Mouse (Mus musculus) embryonic facial prominence, embryonic 10.5 days (tissue): ENCODE results near the gene Plekha1. TPM values are rescaled to one million over a fixed set of nuclear protein-coding genes. Genes with fewer than 3 reads are reported as not detected.
A peak's percentile ranks its signal among the peaks of the same experiment; 100 is the strongest.

ENCODE experiments used
- DNase-seq: peaks from one replicate; pipeline ENCODE4 v3.0.0-alpha.2; 2017; ENCODE audit warnings: low spot score
- H3K27ac ChIP-seq: fragments of 300-500 bp; sonication (generic); replicated peaks from 2 replicates; pipeline ENCODE4 v1.5.1; 2016; ENCODE audit warnings: mild to moderate bottlenecking
- H3K27me3 ChIP-seq: fragments of 300-500 bp; sonication (generic); replicated peaks from 2 replicates; pipeline ENCODE4 v1.6.1; 2016; ENCODE audit warnings: low read depth, mild to moderate bottlenecking; ENCODE audit not compliant: poor library complexity, severe bottlenecking
- H3K36me3 ChIP-seq: fragments of 300-500 bp; sonication (generic); replicated peaks from 2 replicates; pipeline ENCODE4 v1.6.1; 2016; ENCODE audit warnings: mild to moderate bottlenecking, moderate library complexity
- H3K4me1 ChIP-seq: fragments of 300-500 bp; sonication (generic); 2 replicates; pipeline ENCODE4 v1.6.1; 2016
- H3K4me3 ChIP-seq: fragments of 300-500 bp; sonication (generic); 2 replicates; pipeline ENCODE4 v1.5.1; 2016; ENCODE audit warnings: mild to moderate bottlenecking, moderate library complexity
- H3K9me3 ChIP-seq: fragments of 300-500 bp; sonication (generic); 2 replicates; pipeline ENCODE4 v1.6.1; 2016; ENCODE audit warnings: mild to moderate bottlenecking
- WGBS: fragments of 180-500 bp; shearing (Covaris S2); methylation state at CpG from one replicate; pipeline ENCODE4 v1.1.7; 2016; 5-methylcytosine and 5-hydroxymethylcytosine counted together
- polyA plus RNA-seq: library from polyadenylated mRNA; unstranded; fragments of >200 nt; fragmentation: Nextera tagmentation; extraction: Ambion mirVana; gene quantifications from 2 replicates; pipeline ENCODE4 v1.2.1, GENCODE M21; 2016

The Plekha1 gene
- polyA plus RNA-seq, 1 experiment from 2014 or later: 37.5 TPM

DNA sequence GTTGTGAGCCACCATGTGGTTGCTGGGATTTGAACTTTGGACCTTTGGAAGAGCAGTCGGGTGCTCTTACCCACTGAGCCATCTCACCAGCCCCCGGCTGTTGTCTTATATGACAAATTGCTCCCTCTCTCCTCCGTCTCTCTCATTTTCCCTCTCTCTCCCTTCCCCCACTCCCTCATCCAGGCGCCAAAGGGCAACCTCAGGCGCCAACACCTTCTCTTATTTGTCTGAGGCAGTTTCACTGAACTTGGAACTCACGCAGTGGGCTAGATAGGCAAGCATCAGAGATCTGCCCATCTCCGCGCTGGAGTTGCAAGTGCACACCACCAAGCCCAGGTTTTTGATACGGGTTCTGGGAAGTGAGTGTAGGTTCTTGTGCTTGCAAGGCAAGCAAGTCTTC lies 29.5 kb upstream of the Plekha1 start:
- no peaks in the 10 kb centered on the region for H3K9me3 ChIP-seq
- H3K27ac ChIP-seq: no peak overlapping the region
- no peaks in the 10 kb centered on the region for H3K36me3 ChIP-seq
- no peak for DNase-seq
- peaks cover 47% of the 10 kb centered on the region for H3K4me1 ChIP-seq
- WGBS: 81% methylated on average over 9 of the region's 9 CpGs
- peaks cover 38% of the 10 kb centered on the region for H3K27me3 ChIP-seq
- H3K4me3 ChIP-seq: no peak overlapping the region

DNA sequence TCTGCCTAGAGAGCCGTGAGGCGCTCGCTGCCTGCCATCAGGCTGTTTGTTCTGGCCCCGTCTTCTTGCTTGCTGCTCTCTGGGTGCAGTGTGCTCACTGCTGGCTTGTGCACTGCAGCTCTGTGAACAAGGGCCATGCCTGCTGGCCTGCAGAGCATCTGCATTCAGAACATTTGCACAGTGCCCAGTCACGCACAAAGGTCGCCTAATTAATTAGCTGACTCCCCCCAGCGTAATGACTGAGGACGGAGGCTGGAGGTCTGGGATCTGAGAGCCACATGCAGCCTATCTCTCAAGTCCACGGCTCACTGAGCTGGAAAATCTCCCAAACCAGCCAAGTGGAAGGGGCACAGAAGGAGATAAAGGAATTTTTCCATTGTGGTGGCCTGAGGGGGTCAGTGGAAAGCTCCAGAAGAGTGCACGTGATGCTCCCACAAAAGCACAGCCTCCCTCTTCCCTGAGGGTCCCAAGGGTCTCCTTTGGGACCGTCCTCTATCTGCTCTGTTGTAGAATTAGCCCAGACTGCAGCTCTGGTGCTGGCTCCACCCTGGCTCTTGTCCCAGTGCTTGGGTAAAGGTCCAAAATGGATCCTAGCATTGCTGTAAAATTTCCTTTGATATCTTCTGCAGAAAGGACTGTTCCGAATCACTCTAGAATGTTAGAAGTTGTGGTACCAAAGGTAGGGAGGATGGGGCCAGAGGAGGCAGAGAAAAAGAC lies 27.5 kb upstream of the Plekha1 start:
- peaks cover 47% of the 10 kb centered on the region for H3K4me1 ChIP-seq
- no peaks in the 10 kb centered on the region for H3K9me3 ChIP-seq
- peak overlapping the region; percentile 59 for H3K27ac ChIP-seq
- no peaks in the 10 kb centered on the region for H3K36me3 ChIP-seq
- H3K27me3 ChIP-seq: peaks cover 32% of the 10 kb centered on the region
- no peak overlapping the region for H3K4me3 ChIP-seq
- DNase-seq: peak; percentile 47
- WGBS: 24% methylated on average over 12 of the region's 12 CpGs

DNA sequence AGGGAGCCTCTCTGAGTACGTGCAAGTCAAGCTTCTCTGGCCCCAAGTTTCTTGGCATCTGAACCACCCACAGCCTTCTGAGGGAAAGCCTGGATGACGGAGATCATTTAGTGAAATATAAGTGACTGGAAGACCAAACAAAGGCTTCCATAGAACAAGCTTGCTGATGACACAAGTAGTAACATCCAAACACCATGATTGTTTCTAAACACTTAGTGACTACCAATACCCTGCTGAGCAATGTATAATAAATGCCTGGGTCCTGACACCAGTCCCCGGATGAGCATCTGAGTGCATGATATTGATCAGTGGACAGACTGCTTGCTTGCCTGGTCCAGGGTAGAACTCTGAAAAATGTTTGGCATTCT lies 26.9 kb upstream of the Plekha1 start:
- Histone ChIP-seq H3K27me3 (peaks cover 27% of the 10 kb centered on the region), H3K36me3 (no peaks in the 10 kb centered on the region), H3K4me3 (no peak overlapping the region), H3K27ac (peak overlapping the region; percentile 59), H3K9me3 (no peaks in the 10 kb centered on the region), H3K4me1 (peaks cover 47% of the 10 kb centered on the region)
- DNase-seq: no peak
- 70% methylated on average over 3 of the region's 3 CpGs for WGBS

DNA sequence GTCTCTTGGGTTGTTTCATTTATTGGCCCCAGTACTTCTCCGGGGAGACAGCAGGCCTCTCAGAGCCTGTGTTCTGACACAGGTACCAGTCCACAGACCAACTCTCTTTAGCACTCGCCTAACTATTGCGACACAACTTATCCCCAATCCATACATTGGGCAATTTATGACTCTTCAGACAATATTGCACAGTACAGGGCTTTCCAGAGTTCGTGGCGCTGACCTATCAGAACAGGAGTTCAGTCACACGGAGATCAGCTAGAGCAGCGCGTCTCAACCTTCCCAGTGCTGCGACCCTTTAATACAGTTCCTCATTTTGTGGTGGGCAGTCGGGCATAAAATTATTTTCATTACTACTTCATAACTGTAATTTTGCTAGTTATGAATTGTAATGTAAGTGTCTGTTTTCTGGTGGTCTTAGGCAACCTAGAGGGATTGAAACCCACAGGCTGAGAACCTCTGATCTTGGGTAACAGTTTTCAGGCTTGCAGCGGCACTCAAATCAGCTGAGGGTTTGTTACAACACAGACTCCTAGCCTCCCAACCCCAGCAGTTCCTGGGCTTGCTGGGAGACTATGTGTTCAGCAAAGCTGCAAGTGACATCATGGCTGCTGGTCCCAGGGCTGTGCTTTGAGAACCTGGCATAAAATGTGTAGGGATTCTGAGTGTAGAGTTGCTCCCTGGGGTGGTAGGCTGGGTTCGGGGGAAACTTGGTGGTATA lies 26.0 kb upstream of the Plekha1 start:
- Histone ChIP-seq H3K4me3 (no peak overlapping the region), H3K27me3 (peaks cover 18% of the 10 kb centered on the region), H3K27ac (no peak overlapping the region), H3K9me3 (no peaks in the 10 kb centered on the region), H3K36me3 (no peaks in the 10 kb centered on the region), H3K4me1 (peaks cover 42% of the 10 kb centered on the region)
- DNase-seq: no peak
- WGBS: 90% methylated on average over 12 of the region's 12 CpGs

DNA sequence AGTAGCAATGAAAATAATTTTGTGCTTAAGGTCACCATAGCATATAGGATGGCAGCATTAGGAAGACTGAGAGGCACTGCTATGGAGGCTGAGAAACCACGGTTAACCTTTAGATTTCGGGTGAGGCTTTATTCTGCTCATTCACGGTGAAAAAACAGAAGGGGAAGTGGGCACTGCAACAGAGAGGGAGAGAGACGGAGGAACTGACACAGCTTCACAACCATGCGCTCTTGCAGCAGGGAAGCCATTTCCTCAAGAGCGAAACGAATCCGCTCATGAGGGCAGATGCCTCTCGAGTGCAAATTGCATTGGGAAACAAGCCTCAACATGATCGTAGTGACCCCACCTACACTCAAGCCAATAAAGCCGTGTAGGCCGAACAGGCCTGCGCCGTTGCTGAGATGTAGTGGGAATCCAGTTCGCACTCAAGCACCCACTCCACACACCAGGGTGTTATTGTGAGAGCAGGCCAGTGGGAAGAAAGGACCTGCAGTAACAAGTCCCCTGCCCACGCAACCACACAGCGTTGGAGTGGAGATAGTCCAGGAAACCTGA lies 18.3 kb upstream of the Plekha1 start:
- 85% methylated on average over 17 of the region's 17 CpGs for WGBS
- no peak for DNase-seq
- Histone ChIP-seq H3K36me3 (no peaks in the 10 kb centered on the region), H3K27ac (no peak overlapping the region), H3K4me1 (0 out of 2 replicates have a peak, but pooled peaks cover 2% of the 10 kb centered on the region), H3K9me3 (no peaks in the 10 kb centered on the region), H3K27me3 (no peaks in the 10 kb centered on the region), H3K4me3 (no peak overlapping the region)

DNA sequence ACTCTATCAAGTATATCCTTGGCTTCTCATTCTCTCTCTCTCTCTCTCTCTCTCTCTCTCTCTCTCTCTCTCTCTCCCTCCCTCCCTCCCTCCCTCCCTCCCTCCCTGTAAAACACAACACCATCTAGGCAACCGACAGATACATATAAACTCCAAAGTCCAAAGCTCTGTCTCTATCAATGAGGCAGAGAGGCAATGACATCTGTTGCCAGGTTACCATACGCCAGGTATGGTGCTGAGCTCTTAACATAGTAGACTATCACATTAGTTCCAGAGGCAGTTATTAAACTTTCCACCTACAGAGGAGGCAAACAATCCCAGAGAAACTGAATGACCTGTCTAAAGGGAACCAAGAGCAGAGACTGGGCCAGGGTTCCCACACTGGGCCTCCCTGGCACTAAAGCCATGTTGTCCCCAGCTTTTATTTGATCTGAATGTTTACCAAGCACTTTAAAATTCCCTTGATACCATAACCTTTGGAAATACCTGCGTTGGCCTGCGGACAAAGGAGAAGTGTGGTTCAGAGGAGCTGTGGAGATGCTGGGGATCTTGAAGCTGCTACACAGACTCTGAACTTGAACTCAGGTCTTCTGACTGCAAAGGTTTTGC lies 10.8 kb upstream of the Plekha1 start:
- WGBS: 82% methylated on average over 4 of the region's 4 CpGs
- H3K27me3 ChIP-seq: peaks cover 6% of the 10 kb centered on the region; the same call in 1 of the 2 replicates
- no peaks in the 10 kb centered on the region for H3K9me3 ChIP-seq
- H3K4me3 ChIP-seq: no peak overlapping the region
- no peaks in the 10 kb centered on the region for H3K36me3 ChIP-seq
- no peak for DNase-seq
- no peak overlapping the region for H3K27ac ChIP-seq
- peaks cover 2% of the 10 kb centered on the region; the same call in 1 of the 2 replicates for H3K4me1 ChIP-seq

DNA sequence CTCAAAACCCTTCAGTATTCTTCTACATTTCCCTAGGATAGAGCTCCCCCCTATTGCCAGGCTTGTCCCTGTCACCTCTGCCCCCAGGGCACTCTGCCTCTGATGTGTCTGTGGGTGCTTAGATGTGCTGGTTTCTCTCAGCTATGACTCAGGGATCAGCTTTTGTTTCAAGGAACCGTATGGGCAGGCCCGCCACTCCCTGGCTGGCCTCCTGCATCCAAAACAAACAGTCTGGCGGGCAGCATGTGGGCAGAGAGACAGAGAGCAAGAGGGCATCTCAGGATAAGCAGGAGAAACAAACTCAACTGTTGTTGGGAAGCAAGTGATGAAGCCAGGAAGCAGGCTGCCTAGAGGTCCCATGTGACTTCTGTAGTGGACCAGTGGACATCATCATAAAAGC lies 9.9 kb upstream of the Plekha1 start:
- Histone ChIP-seq H3K4me3 (no peak overlapping the region), H3K27ac (no peak overlapping the region; the same call in 1 of the 2 replicates), H3K4me1 (peaks cover 11% of the 10 kb centered on the region), H3K36me3 (no peaks in the 10 kb centered on the region), H3K9me3 (no peaks in the 10 kb centered on the region), H3K27me3 (peaks cover 14% of the 10 kb centered on the region)
- DNase-seq: no peak
- 26% methylated on average over 3 of the region's 3 CpGs for WGBS

DNA sequence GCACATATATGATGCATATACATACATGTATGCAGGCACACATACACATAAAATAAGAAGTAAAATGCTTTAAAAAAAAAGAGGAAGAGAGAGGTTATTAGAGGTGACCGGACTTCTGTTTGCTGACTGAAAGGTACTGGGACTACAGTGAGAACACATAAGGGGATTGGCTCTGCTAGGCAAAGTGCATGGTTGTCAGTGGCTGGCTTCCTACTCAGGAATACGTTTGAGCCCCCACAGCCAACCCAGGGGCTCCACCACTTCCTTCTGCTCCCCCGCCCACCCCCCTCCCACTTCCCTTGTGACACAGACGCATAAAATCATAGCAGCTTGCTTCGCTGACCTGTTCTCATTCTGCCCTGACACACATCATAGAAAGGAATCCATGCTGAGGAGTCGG lies 7.6 kb upstream of the Plekha1 start:
- H3K27me3 ChIP-seq: peaks cover 32% of the 10 kb centered on the region
- no peaks in the 10 kb centered on the region for H3K36me3 ChIP-seq
- no peak overlapping the region for H3K27ac ChIP-seq
- no peaks in the 10 kb centered on the region for H3K9me3 ChIP-seq
- no peak overlapping the region for H3K4me3 ChIP-seq
- 80% methylated on average over 6 of the region's 6 CpGs for WGBS
- H3K4me1 ChIP-seq: peaks cover 19% of the 10 kb centered on the region
- DNase-seq: no peak

DNA sequence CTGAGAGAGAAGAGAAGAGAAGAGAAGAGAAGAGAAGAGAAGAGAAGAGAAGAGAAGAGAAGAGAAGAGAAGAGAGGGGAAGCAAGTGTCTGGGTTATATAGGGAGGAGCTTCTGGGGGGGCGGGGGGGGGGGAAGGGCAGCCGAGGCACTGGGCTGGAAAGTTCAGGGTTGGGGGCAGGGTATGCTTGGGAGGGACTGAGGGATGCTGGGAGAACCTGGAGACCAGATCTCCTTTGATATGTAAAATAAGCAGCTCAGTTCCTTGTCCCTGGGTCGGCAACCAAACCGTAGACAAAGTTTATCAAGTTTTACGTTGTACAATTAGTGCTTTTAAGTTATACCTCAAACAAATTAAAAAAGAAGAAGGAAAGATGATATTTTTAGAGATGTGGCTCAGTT lies 5.6 kb upstream of the Plekha1 start:
- H3K27me3 ChIP-seq: peaks cover 45% of the 10 kb centered on the region
- no peak for DNase-seq
- H3K27ac ChIP-seq: no peak overlapping the region
- no peak overlapping the region for H3K4me3 ChIP-seq
- 30% methylated on average over 5 of the region's 5 CpGs for WGBS
- H3K9me3 ChIP-seq: no peaks in the 10 kb centered on the region
- H3K36me3 ChIP-seq: no peaks in the 10 kb centered on the region
- peaks cover 21% of the 10 kb centered on the region for H3K4me1 ChIP-seq

DNA sequence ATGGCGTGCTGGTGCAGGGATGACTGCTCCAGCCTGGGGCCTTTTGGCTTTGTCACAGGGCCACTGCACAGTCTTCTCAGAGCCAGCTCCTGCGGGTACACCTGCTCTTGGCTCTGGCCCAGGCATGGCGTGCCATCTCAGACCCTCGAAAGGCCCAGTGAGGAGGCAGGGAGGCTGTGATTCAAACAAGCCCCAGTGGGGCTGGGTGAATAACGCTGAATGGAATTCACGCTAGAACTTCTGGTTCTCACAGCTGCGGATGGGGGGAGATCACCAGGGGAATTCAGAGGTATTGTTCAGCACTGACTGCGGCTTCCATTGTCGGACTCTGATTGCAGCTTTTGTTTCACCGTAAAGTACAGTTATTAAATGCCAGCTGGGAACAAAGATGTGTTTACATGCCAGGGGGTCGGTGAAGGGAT lies 4.8 kb upstream of the Plekha1 start:
- Histone ChIP-seq H3K4me1 (peaks cover 21% of the 10 kb centered on the region), H3K36me3 (no peaks in the 10 kb centered on the region), H3K4me3 (no peak overlapping the region), H3K9me3 (no peaks in the 10 kb centered on the region), H3K27me3 (peaks cover 45% of the 10 kb centered on the region), H3K27ac (peak overlapping the region; percentile 59; the same call in 1 of the 2 replicates)
- 30% methylated on average over 11 of the region's 11 CpGs for WGBS
- no peak for DNase-seq

DNA sequence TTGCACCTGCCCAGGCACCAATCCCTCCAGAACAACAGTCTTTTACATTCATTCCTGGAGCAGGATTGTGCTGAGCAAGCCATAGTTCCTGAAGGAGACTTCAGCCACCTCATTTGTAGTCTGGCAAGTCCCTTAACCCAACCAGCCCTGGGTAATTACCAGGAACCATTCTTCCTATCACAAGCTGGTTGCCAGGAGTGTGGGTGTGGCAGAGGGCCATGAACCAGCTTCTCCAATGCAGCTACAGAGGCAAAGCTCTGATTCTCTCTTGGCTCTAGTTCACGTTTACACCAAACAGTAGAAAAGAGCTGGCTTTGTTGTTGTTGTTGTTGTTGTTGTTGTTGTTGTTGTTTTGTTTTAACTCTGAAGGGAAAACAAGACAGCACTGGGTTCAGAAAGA lies 3.1 kb upstream of the Plekha1 start:
- WGBS: 62% methylated on average over 1 of the region's 1 CpGs
- Histone ChIP-seq H3K4me3 (no peak overlapping the region), H3K4me1 (peaks cover 35% of the 10 kb centered on the region), H3K27ac (no peak overlapping the region), H3K36me3 (no peaks in the 10 kb centered on the region), H3K9me3 (no peaks in the 10 kb centered on the region), H3K27me3 (peaks cover 45% of the 10 kb centered on the region)
- DNase-seq: no peak

DNA sequence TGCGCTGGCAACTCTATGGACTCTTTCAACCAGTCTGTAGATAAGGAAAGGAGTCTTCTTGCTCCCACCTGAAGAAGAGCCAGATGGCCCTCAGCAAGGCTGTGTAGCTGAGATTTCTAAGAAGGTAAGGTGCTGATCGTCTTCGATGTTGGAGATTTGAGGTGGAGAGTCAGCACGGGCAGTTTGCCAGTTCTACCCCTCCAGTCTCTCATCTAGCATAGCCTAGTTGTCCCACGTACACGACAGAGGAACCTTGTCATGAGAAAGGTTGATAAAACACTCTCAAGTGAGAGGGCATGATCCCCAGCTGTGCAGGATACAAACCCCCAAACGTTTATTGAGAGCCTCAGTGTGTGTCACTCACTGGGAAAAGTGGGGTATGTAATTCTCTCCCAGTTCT lies 845 bp upstream of the Plekha1 start:
- no peak for DNase-seq
- peaks cover 34% of the 10 kb centered on the region for H3K4me1 ChIP-seq
- H3K4me3 ChIP-seq: no peak overlapping the region
- no peak overlapping the region for H3K27ac ChIP-seq
- peaks cover 41% of the 10 kb centered on the region for H3K27me3 ChIP-seq
- 82% methylated on average over 7 of the region's 7 CpGs for WGBS
- no peaks in the 10 kb centered on the region for H3K36me3 ChIP-seq
- H3K9me3 ChIP-seq: no peaks in the 10 kb centered on the region
